ENCODE assay signal across 8 mouse cellular contexts in genomic region chr12:3833851-3834273, GRCm38 (mm10). TPM values are rescaled to one million over a fixed set of nuclear protein-coding genes. Genes with fewer than 3 reads are reported as not detected.
A peak's percentile ranks its signal among the peaks of the same experiment; 100 is the strongest.
DNase-seq lines count a peak whose midpoint lies in the region; ATAC-seq and TF ChIP-seq lines count a peak whose summit lies in the region.

No protein-coding gene starts in this region.

- peak overlapping the region; percentile 55 for H3K9ac ChIP-seq in ES-E14 (ENCODE audit: insufficient read depth, low read depth, low read length, poor library complexity, severe bottlenecking)
- peak overlapping the region; percentile 27 for H3K9ac ChIP-seq in intestine, embryonic 16.5 days (ENCODE audit: low read depth, low read length)

- intact Hi-C loops in left cerebral cortex, postnatal 14 days (cut with DNase I) = loop anchor here (2.0 kb wide), 1 partner anchor 25 kb away; no protein-coding TSS in a partner anchor

- H3K27ac ChIP-seq in ES-E14 (ENCODE audit: insufficient read depth, low read depth, low read length, poor library complexity, severe bottlenecking) = no peak overlapping the region
- peak overlapping the region; percentile 75 for H3K27ac ChIP-seq in embryonic facial prominence, embryonic 10.5 days (replicated peaks)
- peak overlapping the region; percentile 81 for H3K27ac ChIP-seq in intestine, embryonic 16.5 days (ENCODE audit: low read length)

- H3K4me2 ChIP-seq in intestine, embryonic 16.5 days (ENCODE audit: low read depth, low read length) = peak overlapping the region; percentile 37

- in situ Hi-C loops in ES-E14 (cut with MboI; ENCODE audit: low sequenced_read_pairs in 2 of 2, unreplicated experiment in 2 of 2) = no loop called here

- 10% methylated on average over 8 of the region's 8 CpGs for WGBS in embryonic facial prominence, embryonic 10.5 days
- WGBS in intestine, embryonic 16.5 days = 12% methylated on average over 8 of the region's 8 CpGs

- H3K4me3 ChIP-seq in ES-E14 (ENCODE audit: insufficient read depth in 1 of 2, low read depth in 1 of 2, low read length in 2 of 2, poor library complexity in 1 of 2, severe bottlenecking in 1 of 2) = peak overlapping the region; percentile 21 to 28; a peak in 2 of 4 replicates
- H3K4me3 ChIP-seq in embryonic facial prominence, embryonic 10.5 days = peak overlapping the region; percentile 33
- peak overlapping the region; percentile 13 for H3K4me3 ChIP-seq in intestine, embryonic 16.5 days (ENCODE audit: low read length)

- H3K27me3 ChIP-seq in embryonic facial prominence, embryonic 10.5 days (replicated peaks; ENCODE audit: low read depth, poor library complexity, severe bottlenecking) = peaks cover 61% of the 10 kb centered on the region
- H3K27me3 ChIP-seq in intestine, embryonic 16.5 days (replicated peaks; ENCODE audit: control insufficient read depth, insufficient read depth, low read length) = no peaks in the 10 kb centered on the region

- H3K4me1 ChIP-seq in ES-E14 (ENCODE audit: control insufficient read depth in 2 of 2, insufficient read depth in 2 of 2, low read length in 2 of 2, poor library complexity in 1 of 2) = peaks cover 1 to 21% of the 10 kb centered on the region in 2 experiments; a peak in 3 of 4 replicates
- peaks cover 67% of the 10 kb centered on the region for H3K4me1 ChIP-seq in embryonic facial prominence, embryonic 10.5 days
- H3K4me1 ChIP-seq in intestine, embryonic 16.5 days (ENCODE audit: control insufficient read depth, insufficient read depth, low read length) = peaks cover 51% of the 10 kb centered on the region

- ATAC-seq in intestine, embryonic 16.5 days = peak; percentile 60

- H3K9me3 ChIP-seq in ES-E14 (ENCODE audit: control insufficient read depth, insufficient read depth, low read depth, low read length) = no peaks in the 10 kb centered on the region
- no peaks in the 10 kb centered on the region for H3K9me3 ChIP-seq in embryonic facial prominence, embryonic 10.5 days
- H3K9me3 ChIP-seq in intestine, embryonic 16.5 days (ENCODE audit: control insufficient read depth, low read length) = no peaks in the 10 kb centered on the region

- H3K36me3 ChIP-seq in ES-E14 (ENCODE audit: control insufficient read depth, insufficient read depth, low read length, poor library complexity, severe bottlenecking) = no peaks in the 10 kb centered on the region; the same call in 1 of the 2 replicates
- H3K36me3 ChIP-seq in embryonic facial prominence, embryonic 10.5 days (replicated peaks) = peaks cover 34% of the 10 kb centered on the region
- peaks cover 21% of the 10 kb centered on the region; the same call in 1 of the 2 replicates for H3K36me3 ChIP-seq in intestine, embryonic 16.5 days (ENCODE audit: control insufficient read depth, insufficient read depth, low read length)

- no peak for DNase-seq in ES-E14 (ENCODE audit: low read depth, low spot score)
- peak; percentile 53 for DNase-seq in embryonic facial prominence, embryonic 10.5 days (ENCODE audit: low spot score)
- DNase-seq in heart, adult 18-20 months = peak; percentile 80 to 85
- DNase-seq in left cerebral cortex, postnatal 14 days (ENCODE audit: low spot score in 2 of 2) = peak; percentile 81 to 90
- DNase-seq in lung, postnatal 36 days = peak; percentile 84
- peak; percentile 93 to 94 for DNase-seq in right cerebral cortex, postnatal 10 days (ENCODE audit: low spot score in 2 of 2)
- DNase-seq in cerebellum, adult 11-12 months = no peak

TF ChIP-seq in ES-E14, 5 proteins besides CTCF, POLR2A, EP300 and RAD21:
- no peak for TF ChIP-seq ZNF384 (IDR thresholded peaks at IDR 0.05; ENCODE audit: low read depth, low read length)
- no peak for TF ChIP-seq MAFK (IDR thresholded peaks at IDR 0.05; ENCODE audit: insufficient read depth, low read depth, low read length)
- TF ChIP-seq ZC3H11A (IDR thresholded peaks at IDR 0.05; ENCODE audit: borderline replicate concordance, low read depth, low read length) = no peak
- TF ChIP-seq CHD2 (IDR thresholded peaks at IDR 0.05; ENCODE audit: low read depth, low read length) = no peak
- TF ChIP-seq HCFC1 (IDR thresholded peaks at IDR 0.05; ENCODE audit: borderline replicate concordance, insufficient read depth, low read length) = no peak
TF ChIP-seq in ES-E14: peak in this region for 0.

RNA-seq across cellular contexts. Expression of gene Dnmt3a, which starts 28.1 kb away (rescaled TPM):
- 77.0 and 90.9 TPM in 2 replicates for total RNA-seq in ES-E14 (2012; rRNA removed)
- 160 and 179 TPM in 2 replicates for polyA plus RNA-seq in embryonic facial prominence, embryonic 10.5 days (2016; fragmentation: Nextera tagmentation; extraction: Ambion mirVana)
- 10 to 100 TPM; 38.8 to 42.4 TPM for total RNA-seq in heart, adult 18-20 months (2021)
- polyA plus RNA-seq in intestine, embryonic 16.5 days (2015; fragmentation: Nextera tagmentation; extraction: Ambion mirVana) = 52.8 and 53.8 TPM in 2 replicates
- 100 to 1,000 TPM; 337 to 343 TPM for total RNA-seq in left cerebral cortex, postnatal 14 days (2021)

Comparison
In these comparisons a context has a peak if more than half of its experiments do, and no peak if none do; other contexts are left out.
1. DNase-seq: peak in embryonic facial prominence, embryonic 10.5 days (single experiment), heart, adult 18-20 months (2 of 2), left cerebral cortex, postnatal 14 days (2 of 2), lung, postnatal 36 days (single experiment) and right cerebral cortex, postnatal 10 days (2 of 2); none in ES-E14 (single experiment) and cerebellum, adult 11-12 months (single experiment).
2. Peak in every context shown above with its lines, with median percentiles within 50 percentile points of each other: H3K4me3 ChIP-seq.